Mouse (Mus musculus): ENCODE data around the gene Igsf3.

GRCm38 (mm10) chr3:101410745-101411144, 33.9 kb downstream of the Igsf3 start:
- TF ChIP-seq CTCF (conservative IDR thresholded peaks at IDR 0.05; ENCODE audit: insufficient read depth, insufficient read length, low read depth, low read length) (no peak), POLR2A (IDR thresholded peaks at IDR 0.05; ENCODE audit: low read depth, low read length) (no peak)
